Mouse (Mus musculus): ENCODE measurements around the gene Them5. TPM values are rescaled to one million over a fixed set of nuclear protein-coding genes. Genes with fewer than 3 reads are reported as not detected.

The Them5 gene
- polyA plus RNA-seq, 1 experiment from 2014 or later, result 10.4 TPM

GRCm38 (mm10) chr3:94344897-94345296 is 3.0 kb downstream of the Them5 start:
- Histone ChIP-seq H3K4me2 (no peak overlapping the region), H3K4me1 (no peaks in the 10 kb centered on the region), H3K9me3 (no peaks in the 10 kb centered on the region), H3K9ac (no peak overlapping the region), H3K27me3 (replicated peaks) (no peaks in the 10 kb centered on the region), H3K27ac (no peak overlapping the region), H3K4me3 (replicated peaks) (no peak overlapping the region), H3K36me3 (no peaks in the 10 kb centered on the region)
- ATAC-seq (ENCODE audit: insufficient read depth, low FRiP score, low read depth), result no peak
- 56% methylated on average over 3 of the region's 3 CpGs for WGBS

- no peaks in the 10 kb centered on the region for H3K4me1 ChIP-seq
Observed at GRCm38 (mm10) chr3:94348146-94348545, 6.2 kb downstream of the Them5 start.

GRCm38 (mm10) chr3:94360812-94361211 is 18.9 kb downstream of the Them5 start:
- H3K9me3 ChIP-seq, result no peaks in the 10 kb centered on the region
- H3K36me3 ChIP-seq, result no peaks in the 10 kb centered on the region
- H3K4me1 ChIP-seq, result 0 out of 2 replicates have a peak, but pooled peaks cover 6% of the 10 kb centered on the region
- 0% methylated on average over 1 of the region's 1 CpGs for WGBS
- H3K27me3 ChIP-seq (replicated peaks), result no peaks in the 10 kb centered on the region
- H3K4me2 ChIP-seq, result no peak overlapping the region
- ATAC-seq (ENCODE audit: insufficient read depth, low FRiP score, low read depth), result no peak
- no peak overlapping the region for H3K27ac ChIP-seq
- H3K9ac ChIP-seq, result no peak overlapping the region
- H3K4me3 ChIP-seq (replicated peaks), result no peak overlapping the region

More at GRCm38 (mm10) chr3:94348146-94348545, 6.2 kb downstream of the Them5 start:
- no peak overlapping the region for H3K4me2 ChIP-seq
- H3K27ac ChIP-seq, result no peak overlapping the region
- H3K36me3 ChIP-seq, result no peaks in the 10 kb centered on the region
- H3K9me3 ChIP-seq, result no peaks in the 10 kb centered on the region
- ATAC-seq (ENCODE audit: insufficient read depth, low FRiP score, low read depth), result no peak
- no peaks in the 10 kb centered on the region for H3K27me3 ChIP-seq (replicated peaks)
- no peak overlapping the region for H3K9ac ChIP-seq
- WGBS, result 72% methylated on average over 2 of the region's 2 CpGs
- no peak overlapping the region for H3K4me3 ChIP-seq (replicated peaks)

GRCm38 (mm10) chr3:94362138-94362537 is 20.2 kb downstream of the Them5 start, which contains the start of gene C2cd4d:
Gene C2cd4d, plus strand, starts transcription at chr3:94362438.
- H3K27me3 ChIP-seq (replicated peaks), result no peaks in the 10 kb centered on the region
- H3K9me3 ChIP-seq, result no peaks in the 10 kb centered on the region
- 0 out of 2 replicates have a peak, but pooled peaks cover 6% of the 10 kb centered on the region for H3K4me1 ChIP-seq
- H3K9ac ChIP-seq, result peak within 1 kb of the TSS; percentile 42; the same call in 1 of the 2 replicates
- H3K36me3 ChIP-seq, result no peaks in the 10 kb centered on the region
- ATAC-seq (ENCODE audit: insufficient read depth, low FRiP score, low read depth), result no peak; the same call in 1 of the 2 replicates
- peak within 1 kb of the TSS; percentile 51 for H3K4me3 ChIP-seq (replicated peaks)
- H3K27ac ChIP-seq, result no peak within 1 kb of the TSS
- 52% methylated on average over 7 of the region's 7 CpGs for WGBS
- H3K4me2 ChIP-seq, result peak within 1 kb of the TSS; percentile 88

GRCm38 (mm10) chr3:94363291-94364153 is 21.6 kb downstream of the Them5 start:
- H3K4me1 ChIP-seq, result 0 out of 2 replicates have a peak, but pooled peaks cover 6% of the 10 kb centered on the region
- no peaks in the 10 kb centered on the region for H3K27me3 ChIP-seq (replicated peaks)
- H3K9ac ChIP-seq, result peak overlapping the region; percentile 42
- H3K4me2 ChIP-seq, result peak overlapping the region; percentile 88
- H3K4me3 ChIP-seq (replicated peaks), result peak overlapping the region; percentile 51
- WGBS, result 7% methylated on average over 94 of the region's 97 CpGs
- 0 out of 2 replicates have a peak, but pooled peaks have one; percentile 12 for ATAC-seq (ENCODE audit: insufficient read depth, low FRiP score, low read depth)
- H3K27ac ChIP-seq, result no peak overlapping the region
- no peaks in the 10 kb centered on the region for H3K36me3 ChIP-seq
- no peaks in the 10 kb centered on the region for H3K9me3 ChIP-seq

GRCm38 (mm10) chr3:94364154-94364526 is 22.2 kb downstream of the Them5 start:
- Histone ChIP-seq H3K27ac (no peak overlapping the region), H3K36me3 (no peaks in the 10 kb centered on the region), H3K4me1 (0 out of 2 replicates have a peak, but pooled peaks cover 6% of the 10 kb centered on the region), H3K9me3 (no peaks in the 10 kb centered on the region), H3K4me3 (replicated peaks) (peak overlapping the region; percentile 51), H3K4me2 (peak overlapping the region; percentile 88), H3K9ac (peak overlapping the region; percentile 42), H3K27me3 (replicated peaks) (no peaks in the 10 kb centered on the region)
- ATAC-seq (ENCODE audit: insufficient read depth, low FRiP score, low read depth), result no peak
- WGBS, result 9% methylated on average over 21 of the region's 23 CpGs

- H3K27me3 ChIP-seq (replicated peaks), result no peaks in the 10 kb centered on the region
- 15% methylated on average over 3 of the region's 3 CpGs for WGBS
Observed at GRCm38 (mm10) chr3:94366761-94367160, 24.9 kb downstream of the Them5 start.

GRCm38 (mm10) chr3:94367511-94367910 is 25.6 kb downstream of the Them5 start:
- no peaks in the 10 kb centered on the region for H3K9me3 ChIP-seq
- H3K36me3 ChIP-seq, result no peaks in the 10 kb centered on the region
- H3K4me3 ChIP-seq (replicated peaks), result no peak overlapping the region
- no peak overlapping the region for H3K9ac ChIP-seq
- H3K27ac ChIP-seq, result peak overlapping the region; percentile 36; the same call in 1 of the 2 replicates
- peaks cover 15% of the 10 kb centered on the region; the same call in 1 of the 2 replicates for H3K4me1 ChIP-seq
- WGBS, result 63% methylated on average over 6 of the region's 6 CpGs
- no peak for ATAC-seq (ENCODE audit: insufficient read depth, low FRiP score, low read depth)
- no peak overlapping the region for H3K4me2 ChIP-seq
- no peaks in the 10 kb centered on the region for H3K27me3 ChIP-seq (replicated peaks)

More at GRCm38 (mm10) chr3:94366761-94367160, 24.9 kb downstream of the Them5 start:
- Histone ChIP-seq H3K4me3 (replicated peaks) (no peak overlapping the region), H3K9ac (no peak overlapping the region), H3K4me1 (peaks cover 10% of the 10 kb centered on the region; the same call in 1 of the 2 replicates), H3K9me3 (no peaks in the 10 kb centered on the region), H3K4me2 (no peak overlapping the region), H3K27ac (no peak overlapping the region), H3K36me3 (no peaks in the 10 kb centered on the region)
- no peak for ATAC-seq (ENCODE audit: insufficient read depth, low FRiP score, low read depth)

- no peak overlapping the region for H3K9ac ChIP-seq
- peaks cover 17% of the 10 kb centered on the region for H3K4me1 ChIP-seq
- H3K4me3 ChIP-seq (replicated peaks), result no peak overlapping the region
- no peaks in the 10 kb centered on the region for H3K36me3 ChIP-seq
- H3K4me2 ChIP-seq, result no peak overlapping the region
- H3K9me3 ChIP-seq, result no peaks in the 10 kb centered on the region
- H3K27ac ChIP-seq, result no peak overlapping the region
- WGBS, result 63% methylated on average over 6 of the region's 6 CpGs
- no peak for ATAC-seq (ENCODE audit: insufficient read depth, low FRiP score, low read depth)
- no peaks in the 10 kb centered on the region for H3K27me3 ChIP-seq (replicated peaks)
Observed at GRCm38 (mm10) chr3:94368631-94369030, 26.7 kb downstream of the Them5 start.

- Histone ChIP-seq H3K27me3 (replicated peaks) (no peaks in the 10 kb centered on the region), H3K9me3 (no peaks in the 10 kb centered on the region), H3K4me1 (peaks cover 11% of the 10 kb centered on the region), H3K4me2 (no peak overlapping the region), H3K27ac (peak overlapping the region; percentile 17; the same call in 1 of the 2 replicates), H3K9ac (no peak overlapping the region), H3K4me3 (replicated peaks) (no peak overlapping the region), H3K36me3 (no peaks in the 10 kb centered on the region)
- no peak; the same call in 1 of the 2 replicates for ATAC-seq (ENCODE audit: insufficient read depth, low FRiP score, low read depth)
- WGBS, result 44% methylated on average over 2 of the region's 2 CpGs
Observed at GRCm38 (mm10) chr3:94369709-94370108, 27.8 kb downstream of the Them5 start.

- peak overlapping the region; percentile 37 for H3K27ac ChIP-seq
- H3K9ac ChIP-seq, result no peak overlapping the region
Observed at GRCm38 (mm10) chr3:94371637-94372036, 29.7 kb downstream of the Them5 start.

GRCm38 (mm10) chr3:94372038-94372437 is 30.1 kb downstream of the Them5 start:
- Histone ChIP-seq H3K36me3 (no peaks in the 10 kb centered on the region), H3K4me2 (peak overlapping the region; percentile 39), H3K4me1 (peaks cover 11% of the 10 kb centered on the region), H3K9ac (no peak overlapping the region), H3K27me3 (replicated peaks) (no peaks in the 10 kb centered on the region), H3K4me3 (replicated peaks) (no peak overlapping the region), H3K27ac (peak overlapping the region; percentile 37), H3K9me3 (no peaks in the 10 kb centered on the region)
- 13% methylated on average over 1 of the region's 3 CpGs for WGBS
- no peak for ATAC-seq (ENCODE audit: insufficient read depth, low FRiP score, low read depth)

More at GRCm38 (mm10) chr3:94371637-94372036, 29.7 kb downstream of the Them5 start:
- Histone ChIP-seq H3K9me3 (no peaks in the 10 kb centered on the region), H3K4me1 (peaks cover 11% of the 10 kb centered on the region), H3K4me3 (replicated peaks) (no peak overlapping the region; the same call in 1 of the 2 replicates), H3K4me2 (peak overlapping the region; percentile 39), H3K36me3 (no peaks in the 10 kb centered on the region), H3K27me3 (replicated peaks) (no peaks in the 10 kb centered on the region)
- peak; percentile 67 for ATAC-seq (ENCODE audit: insufficient read depth, low FRiP score, low read depth)
- 6% methylated on average over 11 of the region's 11 CpGs for WGBS
